Mouse (Mus musculus): Measurements from ENCODE around the gene Speg.

DNA sequence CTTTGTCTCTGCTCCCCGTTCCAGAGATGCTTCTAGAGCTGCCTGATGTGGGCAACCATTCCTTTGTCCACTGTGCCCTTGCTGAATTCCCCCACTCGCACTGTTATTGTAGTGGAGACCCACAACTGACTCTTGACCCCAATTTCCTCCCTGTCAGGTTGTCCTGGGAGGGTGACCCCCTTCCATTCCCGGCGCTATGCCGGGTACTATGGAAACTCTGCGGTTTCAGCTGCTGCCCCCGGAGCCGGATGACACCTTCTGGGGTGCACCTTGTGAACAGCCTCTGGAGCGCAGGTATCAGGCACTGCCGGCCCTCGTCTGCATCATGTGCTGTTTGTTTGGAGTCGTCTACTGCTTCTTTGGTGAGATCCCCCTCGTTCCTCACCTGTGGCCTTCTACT is 104.9 kb downstream of the Speg start:
- no peak for TF ChIP-seq CTCF (IDR thresholded peaks at IDR 0.05; ENCODE audit: extremely low read depth, insufficient read depth, insufficient read length, insufficient replicate concordance)
- no peak for TF ChIP-seq POLR2A (IDR thresholded peaks at IDR 0.05; ENCODE audit: low read depth, low read length)

Data from spleen, adult 2 months (tissue).